Mouse (Mus musculus) neutrophil, adult 65 days (primary cell): ENCODE data around the gene Stap1. TPM values are rescaled to one million over a fixed set of nuclear protein-coding genes. Genes with fewer than 3 reads are reported as not detected.

Experiments
- total RNA-seq: library from RNA; stranded (reverse); gene quantifications from 2 replicates; pipeline ENCODE4 v1.2.4, GENCODE M21; 2023

Stap1 gene
- 49.3 and 61.0 TPM in 2 replicates for total RNA-seq

GRCm38 (mm10) chr5:86071538-86071937, at the start of gene Stap1:
Gene Stap1, plus strand, starts transcription at chr5:86071746.

DNA sequence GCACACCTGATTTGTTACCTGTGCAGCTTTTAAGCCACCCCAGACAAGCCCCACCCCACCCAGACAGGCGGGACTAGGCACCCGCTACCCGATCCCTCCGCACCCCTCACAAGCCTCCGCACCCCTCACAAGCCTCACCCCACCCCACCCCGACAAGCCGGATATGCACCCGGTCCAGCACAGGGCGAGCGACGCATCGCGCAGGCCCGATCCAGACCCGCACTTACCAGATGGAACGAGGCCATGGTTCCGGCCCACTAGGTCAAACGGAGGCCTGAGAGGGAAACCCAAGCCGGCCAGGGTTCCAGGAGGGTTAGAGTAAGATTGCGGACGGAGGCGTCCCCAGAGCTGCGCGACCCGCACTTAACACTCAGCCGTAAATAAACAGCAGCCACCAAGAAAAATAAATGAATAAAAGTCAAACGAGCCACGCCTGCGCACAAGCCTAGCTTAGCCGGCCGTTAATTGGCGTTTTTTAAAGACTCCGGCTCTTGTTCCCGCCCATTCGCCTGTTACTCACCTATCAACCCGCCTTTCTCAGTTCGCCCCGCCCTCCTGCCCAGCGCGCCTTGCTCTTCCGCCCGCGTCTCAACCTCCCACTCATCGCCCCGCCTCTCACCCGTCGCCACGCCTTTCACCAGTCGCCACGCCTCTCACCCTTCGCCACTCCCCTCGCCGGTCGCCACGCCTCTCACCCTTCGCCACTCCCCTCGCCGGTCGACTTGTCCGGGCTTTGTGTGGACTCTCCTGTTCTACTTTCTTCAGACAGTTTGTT, 6.3 kb upstream of the Stap1 start, which contains the start of gene Cenpc1:
Cenpc1 (minus strand) TSS at position 483 of the 775 bp plus-strand sequence.

Other genes starting within 250 kb of the Stap1 start
- gene Cenpc1, start 6.2 kb upstream of the Stap1 start, total RNA-seq, result 16.3 and 18.9 TPM in 2 replicates
- gene Uba6, start 101.1 kb downstream of the Stap1 start, total RNA-seq, result 9.0 and 13.6 TPM in 2 replicates
- gene Gnrhr, start 126.2 kb downstream of the Stap1 start, total RNA-seq, result not detected in 2 replicates
- not detected in 2 replicates for gene Tmprss11c, start 217.6 kb downstream of the Stap1 start, total RNA-seq